Mouse (Mus musculus) spleen, postnatal 0 days (tissue): ENCODE results near the gene Ccdc138. TPM values are rescaled to one million over a fixed set of nuclear protein-coding genes. Genes with fewer than 3 reads are reported as not detected.

Source experiments
- polyA plus RNA-seq: library from polyadenylated mRNA; unstranded; fragments of >200 nt; fragmentation: Nextera tagmentation; extraction: Ambion mirVana; gene quantifications from 2 replicates; pipeline ENCODE4 v1.2.1, GENCODE M21; 2015

The Ccdc138 gene
- polyA plus RNA-seq = 3.7 and 3.8 TPM in 2 replicates

DNA sequence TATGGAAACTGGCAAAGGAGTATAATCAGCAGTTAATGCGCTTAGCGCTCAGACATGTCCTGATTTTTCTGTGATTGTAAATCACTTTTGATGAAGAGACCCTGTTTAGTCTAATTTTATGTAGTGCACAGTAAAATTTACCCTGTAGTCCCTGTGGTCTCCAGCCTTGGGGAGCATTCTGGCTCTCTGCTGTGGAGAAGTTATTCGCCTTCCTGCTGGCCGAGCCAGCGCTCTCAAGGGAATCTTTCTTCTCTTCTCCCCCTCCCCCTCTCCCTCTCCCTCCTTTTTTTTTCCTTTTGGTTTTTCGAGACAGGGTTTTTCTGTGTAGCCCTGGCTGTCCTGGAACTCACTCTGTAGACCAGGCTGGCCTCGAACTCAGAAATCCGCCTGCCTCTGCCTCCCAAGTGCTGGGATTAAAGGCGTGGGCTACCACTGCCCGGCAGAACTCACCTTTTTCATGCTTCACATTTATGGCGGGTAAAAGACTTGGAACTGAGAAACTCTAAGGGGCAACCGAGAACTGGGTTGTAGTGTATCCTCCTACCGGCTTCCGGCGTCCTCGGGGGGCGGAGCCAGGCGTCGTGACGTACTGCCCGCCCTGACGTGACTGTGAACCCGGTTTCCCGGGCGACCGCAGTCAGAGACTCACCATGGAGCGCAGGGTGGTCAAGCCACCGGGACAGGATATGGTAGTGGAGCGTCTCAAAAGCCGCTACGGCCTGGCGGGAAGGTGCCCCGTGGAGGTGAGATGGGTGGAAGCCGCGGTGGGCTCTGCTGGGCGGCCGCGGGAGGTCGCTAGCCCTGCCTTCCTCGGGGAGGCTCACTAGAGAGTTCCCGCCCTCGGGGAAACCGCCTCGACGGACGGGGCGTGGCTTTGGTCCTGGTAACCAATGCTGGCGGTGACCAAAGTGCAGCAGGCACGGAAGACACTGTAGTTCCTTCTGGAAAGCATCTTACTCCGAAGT is at the start of gene Ccdc138:
Ccdc138 (plus strand) TSS at position 629 of the 965 bp plus-strand sequence.

Other genes with a start within 250 kb of the Ccdc138 start
- gene Gcc2, start 242.5 kb upstream of the Ccdc138 start, polyA plus RNA-seq = 35.2 and 41.0 TPM in 2 replicates
- gene Lims1, start 174.5 kb upstream of the Ccdc138 start, polyA plus RNA-seq = 123 and 130 TPM in 2 replicates
- gene Ranbp2, start 51.0 kb upstream of the Ccdc138 start, polyA plus RNA-seq = 22.4 and 23.8 TPM in 2 replicates
- 0.05 and 0.15 TPM in 2 replicates for gene Edar, start 177.7 kb downstream of the Ccdc138 start, polyA plus RNA-seq
- gene Gm17542, start 220.3 kb downstream of the Ccdc138 start, polyA plus RNA-seq = not detected in 2 replicates